Mouse (Mus musculus) heart, embryonic 16.5 days (tissue): ENCODE measurements at regions not wholly inside any gene's neighbourhood (a gene's known extent, or its start where the extent isn't known, plus 50 kb on each side); places are given as distances from the start of the nearest gene placed in this dataset.
A peak's percentile ranks its signal among the peaks of the same experiment; 100 is the strongest.

Experiments
- ATAC-seq: fragments of 200-750 bp; cut with Nextera tagmentation; replicated peaks from 2 replicates; pipeline ENCODE4 v1.8.0; 2017; ENCODE audit warnings: moderate number of reproducible peaks; ENCODE audit not compliant: insufficient read depth, low FRiP score; ENCODE audit errors: extremely low read depth
- H3K27ac ChIP-seq: fragments of 300-500 bp; sonication (generic); 2 replicates; pipeline ENCODE4 v1.5.1; 2014; ENCODE audit warnings: mild to moderate bottlenecking, low read length, control low read depth, moderate library complexity
- H3K27me3 ChIP-seq: fragments of 300-500 bp; sonication (generic); 2 replicates; pipeline ENCODE4 v1.6.1; 2014; ENCODE audit warnings: low read length, mixed read lengths; ENCODE audit not compliant: control insufficient read depth, insufficient read depth
- H3K36me3 ChIP-seq: fragments of 300-500 bp; sonication (generic); 2 replicates; pipeline ENCODE4 v1.6.1; 2014; ENCODE audit not compliant: control insufficient read depth, insufficient read depth
- H3K4me1 ChIP-seq: fragments of 300-500 bp; sonication (generic); 2 replicates; pipeline ENCODE4 v1.6.1; 2014; ENCODE audit warnings: low read length, mixed read lengths; ENCODE audit not compliant: control insufficient read depth, insufficient read depth
- H3K4me2 ChIP-seq: fragments of 300-500 bp; sonication (generic); 2 replicates; pipeline ENCODE4 v1.6.1; 2014; ENCODE audit warnings: low read depth, mild to moderate bottlenecking, control low read depth, low read length
- H3K4me3 ChIP-seq: fragments of 300-500 bp; sonication (generic); 2 replicates; pipeline ENCODE4 v1.5.1; 2014; ENCODE audit warnings: mild to moderate bottlenecking, control low read depth, low read length
- H3K9ac ChIP-seq: fragments of 300-500 bp; sonication (generic); 2 replicates; pipeline ENCODE4 v1.6.1; 2014; ENCODE audit warnings: low read length, control low read depth
- H3K9me3 ChIP-seq: fragments of 300-500 bp; sonication (generic); replicated peaks from 2 replicates; pipeline ENCODE4 v1.6.1; 2016; ENCODE audit warnings: low read length; ENCODE audit not compliant: control insufficient read depth
- WGBS: fragments of 180-500 bp; shearing (Covaris S2); extraction: QIAGEN DNeasy Blood & Tissue Kit; methylation state at CpG from one replicate; pipeline ENCODE4 v1.1.7; 2014; 5-methylcytosine and 5-hydroxymethylcytosine counted together

DNA sequence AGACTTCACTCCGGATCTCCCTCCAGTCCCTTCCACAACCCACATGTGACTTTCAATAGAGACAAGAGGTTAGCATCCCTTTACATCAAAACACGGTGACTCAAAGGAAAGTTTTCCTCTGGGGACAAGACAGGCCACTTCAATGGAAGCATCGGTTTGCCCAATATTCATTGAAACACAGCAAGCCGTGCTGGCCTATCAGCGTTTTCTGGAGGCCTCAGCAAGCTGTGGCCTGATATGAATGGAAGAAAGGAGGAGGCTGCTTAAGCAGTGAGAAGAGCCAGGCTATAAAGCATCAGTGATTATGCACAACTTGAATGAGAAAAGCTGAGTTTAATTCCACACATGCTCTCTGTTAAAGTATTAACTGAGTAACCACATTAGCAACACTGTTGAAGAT is 125.3 kb upstream of the Map3k7 start:
- Histone ChIP-seq H3K9ac (no peak overlapping the region), H3K4me1 (peaks cover 22% of the 10 kb centered on the region)

DNA sequence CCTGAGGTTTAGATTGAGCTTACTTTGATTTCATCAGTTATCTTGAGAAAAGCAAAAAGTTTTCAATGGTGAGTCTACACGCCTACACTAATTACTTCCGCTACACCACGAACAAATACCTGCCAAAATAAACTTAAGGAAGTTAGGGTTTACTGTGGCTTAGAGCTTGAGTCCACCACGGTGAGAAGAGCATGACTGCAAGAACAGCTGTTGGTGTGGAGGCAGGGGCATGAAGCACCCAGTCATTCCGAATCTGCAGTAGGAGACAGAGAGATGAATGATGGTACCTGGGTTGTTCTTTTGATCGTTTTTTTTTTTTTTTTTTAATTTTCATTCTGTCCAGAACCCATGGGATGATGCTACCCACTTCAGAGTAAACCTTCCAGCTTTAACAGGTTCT is 114.1 kb upstream of the Map3k7 start:
- no peak overlapping the region for H3K4me3 ChIP-seq
- no peaks in the 10 kb centered on the region for H3K4me1 ChIP-seq
- H3K4me2 ChIP-seq: no peak overlapping the region
- no peak overlapping the region for H3K27ac ChIP-seq
- peaks cover 7% of the 10 kb centered on the region; the same call in 1 of the 2 replicates for H3K9me3 ChIP-seq
- no peaks in the 10 kb centered on the region for H3K27me3 ChIP-seq
- no peak for ATAC-seq
- no peak overlapping the region for H3K9ac ChIP-seq
- H3K36me3 ChIP-seq: no peaks in the 10 kb centered on the region
- 71% methylated on average over 6 of the region's 6 CpGs for WGBS

More for the DNA sequence above, 125.3 kb upstream of the Map3k7 start:
- Histone ChIP-seq H3K27ac (no peak overlapping the region), H3K4me3 (no peak overlapping the region), H3K9me3 (no peaks in the 10 kb centered on the region), H3K27me3 (no peaks in the 10 kb centered on the region), H3K4me2 (no peak overlapping the region), H3K36me3 (no peaks in the 10 kb centered on the region; the same call in 1 of the 2 replicates)
- no peak for ATAC-seq
- 47% methylated on average over 5 of the region's 5 CpGs for WGBS

DNA sequence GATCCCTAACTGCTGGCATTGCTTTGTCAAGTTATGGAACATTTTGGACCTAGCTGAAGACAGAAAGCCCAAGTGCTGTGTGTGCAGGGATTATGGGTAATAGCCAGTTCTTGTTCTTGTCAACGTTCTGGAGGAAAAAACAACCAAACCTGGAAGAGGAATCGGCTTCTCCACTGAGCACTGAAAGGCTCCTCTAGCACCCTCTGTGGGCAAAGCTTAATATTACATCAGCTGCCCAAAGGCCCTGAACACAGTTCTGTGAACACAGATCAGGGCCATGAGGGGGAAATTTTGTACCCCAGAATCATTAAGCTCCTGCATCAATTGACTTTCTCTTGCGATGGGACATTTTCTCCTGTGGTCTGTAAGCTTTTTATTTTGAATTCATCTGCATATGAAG is 112.9 kb upstream of the Map3k7 start:
- Histone ChIP-seq H3K9me3 (peaks cover 7% of the 10 kb centered on the region; the same call in 1 of the 2 replicates), H3K27me3 (no peaks in the 10 kb centered on the region), H3K36me3 (no peaks in the 10 kb centered on the region), H3K4me3 (no peak overlapping the region), H3K4me2 (no peak overlapping the region), H3K27ac (no peak overlapping the region), H3K4me1 (no peaks in the 10 kb centered on the region), H3K9ac (no peak overlapping the region)
- no peak for ATAC-seq
- WGBS: 38% methylated on average over 3 of the region's 3 CpGs

DNA sequence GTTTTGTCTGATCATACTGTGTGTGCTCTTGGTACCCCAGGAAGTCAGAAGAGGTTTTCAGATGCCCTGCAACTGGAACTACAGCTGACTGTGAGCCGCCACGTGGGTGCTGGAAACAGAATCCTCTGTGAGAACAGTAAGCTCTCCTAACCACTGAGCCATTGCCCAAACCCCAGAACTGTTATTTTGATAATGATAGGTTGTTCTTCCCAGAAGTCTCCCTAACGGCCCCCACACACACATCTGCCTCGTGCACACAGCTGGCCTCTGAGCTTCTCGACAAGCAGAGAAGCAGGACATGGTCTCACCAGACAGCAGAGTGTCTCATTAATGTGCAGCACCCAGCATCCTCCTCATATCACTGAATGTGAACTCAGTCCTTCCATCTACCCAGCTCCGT is 110.0 kb upstream of the Map3k7 start:
- no peak for ATAC-seq
- H3K36me3 ChIP-seq: no peaks in the 10 kb centered on the region

DNA sequence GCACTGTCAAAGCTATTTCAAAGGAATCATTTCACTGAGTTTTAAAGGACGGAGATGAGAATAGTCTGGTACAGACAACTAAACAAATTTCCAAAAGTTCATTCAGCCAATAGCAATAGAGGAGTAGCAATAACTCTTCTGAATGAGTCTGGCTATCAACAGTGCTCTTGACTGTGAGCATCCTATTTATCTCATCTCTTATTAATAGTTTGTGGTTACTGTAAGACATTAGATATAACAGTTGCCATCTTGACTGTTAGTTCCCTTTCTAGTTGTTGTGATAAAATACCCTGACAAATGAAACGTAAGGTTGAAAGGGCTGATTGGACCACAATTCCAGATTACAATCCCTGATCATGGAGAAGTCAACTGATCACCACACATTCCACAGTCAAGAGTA is 103.5 kb upstream of the Map3k7 start:
- Histone ChIP-seq H3K9ac (no peak overlapping the region), H3K4me2 (no peak overlapping the region), H3K27me3 (no peaks in the 10 kb centered on the region), H3K27ac (no peak overlapping the region), H3K36me3 (no peaks in the 10 kb centered on the region), H3K4me1 (no peaks in the 10 kb centered on the region), H3K4me3 (no peak overlapping the region), H3K9me3 (no peaks in the 10 kb centered on the region)
- 87% methylated on average over 2 of the region's 2 CpGs for WGBS
- no peak for ATAC-seq

More for the DNA sequence above, 110.0 kb upstream of the Map3k7 start:
- Histone ChIP-seq H3K27ac (no peak overlapping the region), H3K27me3 (no peaks in the 10 kb centered on the region), H3K9ac (no peak overlapping the region), H3K4me3 (no peak overlapping the region), H3K9me3 (no peaks in the 10 kb centered on the region), H3K4me2 (no peak overlapping the region), H3K4me1 (no peaks in the 10 kb centered on the region)
- WGBS: 73% methylated on average over 6 of the region's 6 CpGs

DNA sequence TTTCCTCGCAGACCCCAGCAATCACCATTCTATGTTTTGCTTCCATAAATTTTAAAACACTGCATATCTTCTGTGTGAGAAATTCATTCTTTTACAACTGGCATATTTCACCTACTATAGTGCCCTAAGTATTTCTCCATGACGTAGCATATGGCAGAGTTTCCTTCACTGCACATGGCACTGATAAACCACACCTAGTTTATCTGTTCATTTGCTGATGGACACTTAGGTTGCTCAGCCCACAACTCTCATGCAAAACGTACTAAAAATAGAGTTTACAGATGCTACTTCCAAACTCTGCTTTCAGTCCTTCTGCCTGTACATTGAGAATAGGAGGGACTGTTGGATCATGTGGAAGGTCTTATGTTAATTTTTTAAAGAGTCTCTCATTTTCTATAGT is 102.7 kb upstream of the Map3k7 start:
- Histone ChIP-seq H3K27ac (no peak overlapping the region), H3K4me3 (no peak overlapping the region), H3K27me3 (no peaks in the 10 kb centered on the region), H3K4me1 (no peaks in the 10 kb centered on the region), H3K9me3 (no peaks in the 10 kb centered on the region), H3K4me2 (no peak overlapping the region), H3K36me3 (no peaks in the 10 kb centered on the region), H3K9ac (no peak overlapping the region)
- no peak for ATAC-seq
- WGBS: 50% methylated on average over 3 of the region's 3 CpGs

DNA sequence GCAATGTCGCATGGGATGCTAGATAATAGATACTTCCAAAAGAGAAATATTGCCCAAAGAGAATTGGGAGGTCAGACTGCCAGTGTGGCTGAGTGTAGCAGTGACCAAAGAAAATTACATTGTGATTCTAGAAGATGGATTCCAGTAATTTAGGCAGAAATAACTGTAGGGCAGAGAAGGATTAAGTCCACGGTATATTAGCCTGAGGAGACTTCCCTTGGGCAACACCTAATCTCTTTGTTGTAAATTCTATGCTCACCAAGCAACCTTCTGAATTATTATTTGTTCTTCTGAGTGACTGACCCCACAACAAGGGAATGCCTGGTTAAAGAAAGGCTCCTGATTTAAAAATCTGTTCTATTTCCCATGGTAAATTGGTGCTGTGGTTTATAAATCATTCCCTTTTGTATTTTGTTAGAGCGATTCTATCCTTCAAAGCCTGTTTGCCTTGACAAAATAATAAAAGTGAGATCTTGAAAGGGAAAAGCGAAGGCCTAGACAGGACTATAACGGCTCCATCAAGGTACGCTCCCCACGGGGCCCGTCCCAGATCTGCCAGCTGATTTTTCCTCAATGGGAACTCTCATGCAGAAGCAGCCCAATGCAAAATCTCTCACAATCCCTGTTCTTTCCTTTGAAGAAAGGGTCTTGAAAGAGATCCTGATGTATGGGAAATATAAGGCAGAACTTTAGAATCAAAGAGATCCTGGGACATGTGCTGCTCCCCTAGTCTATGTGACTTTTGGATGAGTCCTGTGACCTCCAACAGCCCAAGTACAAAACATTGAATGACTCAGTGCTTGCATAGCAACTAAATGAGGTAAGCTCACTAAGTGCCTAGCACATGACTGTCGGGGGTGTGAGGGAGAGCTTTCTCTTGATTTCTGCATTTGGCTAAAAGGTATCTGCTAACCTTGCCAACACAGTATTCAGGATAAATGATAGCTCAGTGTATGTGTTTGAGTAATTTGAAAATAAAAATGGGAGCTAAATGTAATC is 90.6 kb upstream of the Map3k7 start:
- 68% methylated on average over 9 of the region's 9 CpGs for WGBS
- Histone ChIP-seq H3K27me3 (no peaks in the 10 kb centered on the region), H3K4me3 (no peak overlapping the region), H3K9me3 (no peaks in the 10 kb centered on the region), H3K9ac (no peak overlapping the region), H3K4me2 (no peak overlapping the region), H3K27ac (peak overlapping the region; percentile 59), H3K4me1 (peaks cover 9% of the 10 kb centered on the region), H3K36me3 (no peaks in the 10 kb centered on the region)
- ATAC-seq: peak; percentile 91

DNA sequence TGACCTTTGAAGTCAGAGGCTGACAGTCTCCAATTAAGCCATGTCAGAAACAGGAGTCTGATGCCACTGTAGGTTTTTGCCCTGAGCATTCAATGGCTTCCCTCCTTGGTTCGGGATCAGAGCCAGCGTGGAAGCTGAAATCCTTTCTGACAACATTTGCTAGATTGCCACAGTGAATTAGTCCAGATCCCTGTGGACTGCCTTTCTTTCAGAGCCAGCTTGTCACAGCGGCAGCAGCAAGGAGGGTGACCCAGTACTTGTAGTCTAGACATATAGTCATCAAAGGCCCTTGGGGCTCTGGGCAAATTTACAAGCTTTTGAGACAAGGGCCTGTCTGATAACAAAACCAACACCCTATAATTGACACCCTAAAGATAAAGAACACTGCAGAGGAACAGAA is 86.5 kb upstream of the Map3k7 start:
- H3K4me1 ChIP-seq: peaks cover 15% of the 10 kb centered on the region
- peak; percentile 47; the same call in 1 of the 2 replicates for ATAC-seq
- WGBS: 18% methylated on average over 3 of the region's 3 CpGs
- H3K4me2 ChIP-seq: 0 out of 2 replicates have a peak overlapping the region, but pooled peaks have one; percentile 2
- no peaks in the 10 kb centered on the region for H3K9me3 ChIP-seq
- no peak overlapping the region for H3K9ac ChIP-seq
- no peaks in the 10 kb centered on the region for H3K27me3 ChIP-seq
- peak overlapping the region; percentile 17 for H3K27ac ChIP-seq
- H3K4me3 ChIP-seq: no peak overlapping the region
- no peaks in the 10 kb centered on the region for H3K36me3 ChIP-seq

DNA sequence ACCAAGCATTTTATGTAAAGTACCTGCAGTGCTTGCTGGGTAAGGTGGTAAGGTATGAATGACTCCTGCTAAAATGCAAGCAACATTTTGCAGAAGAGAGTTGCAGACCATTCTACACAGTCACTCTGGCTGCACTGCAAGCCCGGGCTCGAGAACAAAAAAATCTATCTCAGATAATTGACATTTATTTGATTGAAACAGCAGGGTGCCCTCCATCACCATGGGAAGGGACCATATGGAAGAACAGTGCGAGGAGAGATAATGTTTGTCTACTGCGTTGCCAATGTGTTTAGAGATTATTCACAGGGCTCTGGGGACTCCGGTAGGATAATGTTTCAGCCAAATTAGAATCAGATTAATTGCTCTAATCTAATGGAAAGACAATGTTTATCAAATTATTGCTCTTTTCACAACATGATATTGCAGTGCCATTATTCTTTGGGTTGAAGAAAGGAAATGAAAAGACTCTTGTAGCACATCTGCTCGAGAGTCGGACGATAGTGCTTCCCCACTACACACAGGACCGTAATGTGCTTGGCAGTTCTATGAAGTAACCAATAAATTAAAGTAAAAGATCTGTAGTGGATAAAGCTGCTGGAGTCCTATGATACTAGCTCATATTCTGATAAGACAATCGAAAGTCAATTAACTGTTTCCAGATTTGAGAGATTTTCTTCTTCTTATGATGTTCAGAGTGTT is 85.3 kb upstream of the Map3k7 start:
- Histone ChIP-seq H3K27me3 (no peaks in the 10 kb centered on the region), H3K27ac (no peak overlapping the region), H3K4me2 (no peak overlapping the region), H3K4me3 (no peak overlapping the region), H3K9ac (no peak overlapping the region), H3K4me1 (peaks cover 15% of the 10 kb centered on the region), H3K36me3 (no peaks in the 10 kb centered on the region), H3K9me3 (no peaks in the 10 kb centered on the region)
- WGBS: 62% methylated on average over 10 of the region's 10 CpGs
- no peak for ATAC-seq
